Mouse (Mus musculus) midbrain, postnatal 0 days (tissue): Measurements from ENCODE around the gene Ahctf1. TPM values are rescaled to one million over a fixed set of nuclear protein-coding genes. Genes with fewer than 3 reads are reported as not detected.
A peak's percentile ranks its signal among the peaks of the same experiment; 100 is the strongest.
"Not testable (repeated sequence)": the region's sequence is repeated elsewhere in the genome, so short reads cannot be mapped to it uniquely, and the experiment has no call there.

Experiments
- ATAC-seq: fragments of 200-750 bp; cut with Nextera tagmentation; 2 replicates; pipeline ENCODE4 v1.8.0; 2017; ENCODE audit warnings: moderate number of reproducible peaks, mild to moderate bottlenecking, moderate TSS enrichment, moderate library complexity; ENCODE audit not compliant: low FRiP score
- DNase-seq: peaks from one replicate; pipeline ENCODE4 v3.0.0-alpha.2; 2015; ENCODE audit warnings: low spot score
- H3K27ac ChIP-seq: fragments of 300-500 bp; sonication (generic); 2 replicates; pipeline ENCODE4 v1.5.1; 2014; ENCODE audit warnings: low read depth, mild to moderate bottlenecking, low read length, mixed read lengths
- H3K27me3 ChIP-seq: fragments of 300-500 bp; sonication (generic); 2 replicates; pipeline ENCODE4 v1.6.1; 2014; ENCODE audit warnings: low read length, control low read depth, mixed read lengths; ENCODE audit not compliant: insufficient read depth
- H3K36me3 ChIP-seq: fragments of 300-500 bp; sonication (generic); 2 replicates; pipeline ENCODE4 v1.6.1; 2014; ENCODE audit warnings: low read length, control low read depth, mixed read lengths; ENCODE audit not compliant: insufficient read depth
- H3K4me1 ChIP-seq: fragments of 300-500 bp; sonication (generic); 2 replicates; pipeline ENCODE4 v1.6.1; 2014; ENCODE audit warnings: mild to moderate bottlenecking, control low read depth, antibody characterized with exemption, low read length, mixed read lengths; ENCODE audit not compliant: insufficient read depth
- H3K4me2 ChIP-seq: fragments of 300-500 bp; sonication (generic); 2 replicates; pipeline ENCODE4 v1.6.1; 2014; ENCODE audit warnings: low read depth, mild to moderate bottlenecking, low read length, mixed read lengths; ENCODE audit not compliant: poor library complexity, severe bottlenecking
- H3K4me3 ChIP-seq: fragments of 300-500 bp; sonication (generic); 2 replicates; pipeline ENCODE4 v1.5.1; 2014; ENCODE audit warnings: low read depth, mild to moderate bottlenecking, low read length, moderate library complexity
- H3K9ac ChIP-seq: fragments of 300-500 bp; sonication (generic); replicated peaks from 2 replicates; pipeline ENCODE4 v1.6.1; 2014; ENCODE audit warnings: mild to moderate bottlenecking, low read length, moderate library complexity, mixed read lengths; ENCODE audit not compliant: poor library complexity, severe bottlenecking
- H3K9me3 ChIP-seq: fragments of 300-500 bp; sonication (generic); 2 replicates; pipeline ENCODE4 v1.6.1; 2016; ENCODE audit warnings: low read length, control low read depth
- CTCF ChIP-seq: IDR thresholded peaks from 2 replicates; pipeline ENCODE4 v1.5.1; 2016; ENCODE audit warnings: antibody characterized with exemption, mild to moderate bottlenecking
- WGBS: fragments of 180-500 bp; shearing (Covaris S2); extraction: QIAGEN DNeasy Blood & Tissue Kit; methylation state at CpG from one replicate; pipeline ENCODE4 v1.1.7; 2014; 5-methylcytosine and 5-hydroxymethylcytosine counted together
- polyA plus RNA-seq: library from polyadenylated mRNA; unstranded; fragments of >200 nt; fragmentation: Nextera tagmentation; extraction: Ambion mirVana; gene quantifications from 2 replicates; pipeline ENCODE4 v1.2.1, GENCODE M21; 2015
- total RNA-seq: library from RNA; depleted of rRNA; stranded (reverse); fragments of >200 nt; gene quantifications from 2 replicates; pipeline ENCODE4 v1.2.3, GENCODE M21; 2014

Gene Ahctf1
- total and polyA plus RNA-seq, 2 experiments from 2014 or later: 9.3 to 20.7 TPM

- no peak for TF ChIP-seq CTCF
- Histone ChIP-seq H3K27me3 (no peaks in the 10 kb centered on the region), H3K27ac (no peak overlapping the region), H3K4me2 (no peak overlapping the region), H3K9me3 (no peaks in the 10 kb centered on the region), H3K4me1 (no peaks in the 10 kb centered on the region), H3K9ac (no peak overlapping the region), H3K36me3 (no peaks in the 10 kb centered on the region), H3K4me3 (no peak overlapping the region)
- no peak for ATAC-seq
- no peak for DNase-seq
- WGBS: 91% methylated on average over 4 of the region's 4 CpGs
Measured at GRCm38 (mm10) chr1:179715786-179716185, 87.7 kb downstream of the Ahctf1 start.

- not testable (repeated sequence) for H3K4me1 ChIP-seq, H3K9me3 ChIP-seq, H3K4me2 ChIP-seq, H3K4me3 ChIP-seq, H3K9ac ChIP-seq, ATAC-seq, DNase-seq, H3K27ac ChIP-seq, H3K27me3 ChIP-seq, H3K36me3 ChIP-seq
- 88% methylated on average over 4 of the region's 4 CpGs for WGBS
Measured at GRCm38 (mm10) chr1:179715289-179715688, 88.2 kb downstream of the Ahctf1 start.

- 87% methylated on average over 3 of the region's 3 CpGs for WGBS
- DNase-seq: no peak
- no peak for ATAC-seq
Measured at GRCm38 (mm10) chr1:179713367-179713766, 90.1 kb downstream of the Ahctf1 start.

GRCm38 (mm10) chr1:179712658-179713057, 90.8 kb downstream of the Ahctf1 start:
- DNase-seq (no peak), ATAC-seq (no peak)
- no peak overlapping the region for H3K4me3 ChIP-seq
- H3K4me2 ChIP-seq: no peak overlapping the region
- no peak overlapping the region for H3K9ac ChIP-seq
- no peaks in the 10 kb centered on the region for H3K27me3 ChIP-seq
- no peaks in the 10 kb centered on the region for H3K9me3 ChIP-seq
- no peak overlapping the region for H3K27ac ChIP-seq
- TF ChIP-seq CTCF: no peak
- WGBS: 91% methylated on average over 7 of the region's 7 CpGs
- H3K36me3 ChIP-seq: no peaks in the 10 kb centered on the region
- H3K4me1 ChIP-seq: no peaks in the 10 kb centered on the region

More at GRCm38 (mm10) chr1:179713367-179713766, 90.1 kb downstream of the Ahctf1 start:
- Histone ChIP-seq H3K9me3 (no peaks in the 10 kb centered on the region), H3K4me2 (no peak overlapping the region), H3K27ac (no peak overlapping the region), H3K4me1 (no peaks in the 10 kb centered on the region), H3K36me3 (no peaks in the 10 kb centered on the region), H3K27me3 (no peaks in the 10 kb centered on the region), H3K9ac (no peak overlapping the region), H3K4me3 (no peak overlapping the region)
- no peak for TF ChIP-seq CTCF

GRCm38 (mm10) chr1:179710739-179711138, 92.7 kb downstream of the Ahctf1 start:
- WGBS: 94% methylated on average over 5 of the region's 5 CpGs
- Histone ChIP-seq H3K27ac (no peak overlapping the region), H3K27me3 (no peaks in the 10 kb centered on the region), H3K36me3 (no peaks in the 10 kb centered on the region), H3K4me3 (no peak overlapping the region), H3K4me1 (no peaks in the 10 kb centered on the region), H3K9ac (no peak overlapping the region), H3K4me2 (no peak overlapping the region), H3K9me3 (no peaks in the 10 kb centered on the region)
- no peak for ATAC-seq
- TF ChIP-seq CTCF: no peak
- DNase-seq: no peak

- H3K36me3 ChIP-seq: no peaks in the 10 kb centered on the region
- no peak overlapping the region for H3K4me2 ChIP-seq
- H3K9me3 ChIP-seq: no peaks in the 10 kb centered on the region
- whole genome bisulfite sequencing: 83% methylated on average over 6 of the region's 6 CpGs
- DNase-seq: peak; percentile 3
- H3K4me3 ChIP-seq: no peak overlapping the region
- H3K9ac ChIP-seq: no peak overlapping the region
- ATAC-seq: no peak
- no peaks in the 10 kb centered on the region for H3K27me3 ChIP-seq
- no peaks in the 10 kb centered on the region for H3K4me1 ChIP-seq
- H3K27ac ChIP-seq: no peak overlapping the region
- TF ChIP-seq CTCF: no peak
Measured at GRCm38 (mm10) chr1:179709390-179709789, 94.1 kb downstream of the Ahctf1 start.
